Mouse (Mus musculus) lung, postnatal 0 days (tissue): ENCODE measurements at regions not wholly inside any gene's neighbourhood (a gene's known extent, or its start where the extent isn't known, plus 50 kb on each side); places are given as distances from the start of the nearest gene placed in this dataset.

ENCODE experiments used
- ATAC-seq: fragments of 200-750 bp; cut with Nextera tagmentation; 2 replicates; pipeline ENCODE4 v1.8.0; 2017; ENCODE audit warnings: moderate library complexity
- DNase-seq: peaks from one replicate; pipeline ENCODE4 v3.0.0-alpha.2; 2016; ENCODE audit warnings: low spot score
- H3K27ac ChIP-seq: fragments of 300-500 bp; sonication (generic); 2 replicates; pipeline ENCODE4 v1.5.1; 2014; ENCODE audit warnings: antibody characterized with exemption, mild to moderate bottlenecking, low read length, mixed read lengths
- H3K27me3 ChIP-seq: fragments of 300-500 bp; sonication (generic); replicated peaks from 2 replicates; pipeline ENCODE4 v1.6.1; 2014; ENCODE audit warnings: low read length, mixed read lengths; ENCODE audit not compliant: insufficient read depth
- H3K36me3 ChIP-seq: fragments of 300-500 bp; sonication (generic); 2 replicates; pipeline ENCODE4 v1.6.1; 2014; ENCODE audit warnings: low read length, mixed read lengths; ENCODE audit not compliant: insufficient read depth
- H3K4me1 ChIP-seq: fragments of 300-500 bp; sonication (generic); 2 replicates; pipeline ENCODE4 v1.6.1; 2014; ENCODE audit warnings: antibody characterized with exemption, low read depth, low read length, mixed read lengths; ENCODE audit not compliant: insufficient read depth
- H3K4me2 ChIP-seq: fragments of 300-500 bp; sonication (generic); replicated peaks from 2 replicates; pipeline ENCODE4 v1.6.1; 2014; ENCODE audit warnings: low read depth, mild to moderate bottlenecking, low read length, moderate library complexity, mixed read lengths
- H3K4me3 ChIP-seq: fragments of 300-500 bp; sonication (generic); 2 replicates; pipeline ENCODE4 v1.5.1; 2014; ENCODE audit warnings: low read depth, low read length
- H3K9ac ChIP-seq: fragments of 300-500 bp; sonication (generic); replicated peaks from 2 replicates; pipeline ENCODE4 v1.6.1; 2014; ENCODE audit warnings: low read depth, mild to moderate bottlenecking
- H3K9me3 ChIP-seq: fragments of 300-500 bp; sonication (generic); 2 replicates; pipeline ENCODE4 v1.6.1; 2016; ENCODE audit warnings: low read length, mixed read lengths
- CTCF ChIP-seq: IDR thresholded peaks from 2 replicates; pipeline ENCODE4 v1.5.1; 2016; ENCODE audit warnings: antibody characterized with exemption, mild to moderate bottlenecking
- EP300 ChIP-seq: IDR thresholded peaks from 2 replicates; pipeline ENCODE4 v1.6.1; 2016; ENCODE audit warnings: antibody characterized with exemption, mild to moderate bottlenecking, control low read depth
- WGBS: fragments of 180-500 bp; shearing (Covaris S2); extraction: QIAGEN DNeasy Blood & Tissue Kit; methylation state at CpG from one replicate; pipeline ENCODE4 v1.1.7; 2014; 5-methylcytosine and 5-hydroxymethylcytosine counted together

GRCm38 (mm10) chr17:51397973-51398372, 218.8 kb upstream of the Tbc1d5 start:
- H3K27ac ChIP-seq: no peak overlapping the region
- TF ChIP-seq CTCF: no peak
- TF ChIP-seq EP300: no peak
- no peaks in the 10 kb centered on the region for H3K27me3 ChIP-seq
- WGBS: 64% methylated on average over 7 of the region's 7 CpGs
- ATAC-seq: no peak
- no peaks in the 10 kb centered on the region for H3K9me3 ChIP-seq
- H3K9ac ChIP-seq: no peak overlapping the region
- H3K36me3 ChIP-seq: no peaks in the 10 kb centered on the region
- no peak for DNase-seq
- H3K4me3 ChIP-seq: no peak overlapping the region
- no peak overlapping the region for H3K4me2 ChIP-seq
- no peaks in the 10 kb centered on the region for H3K4me1 ChIP-seq

- Histone ChIP-seq H3K4me1 (no peaks in the 10 kb centered on the region), H3K4me2 (no peak overlapping the region), H3K27ac (no peak overlapping the region), H3K4me3 (no peak overlapping the region), H3K27me3 (no peaks in the 10 kb centered on the region), H3K9me3 (no peaks in the 10 kb centered on the region), H3K9ac (no peak overlapping the region), H3K36me3 (no peaks in the 10 kb centered on the region)
- TF ChIP-seq EP300: no peak
- no peak for TF ChIP-seq CTCF
- whole genome bisulfite sequencing: 79% methylated on average over 11 of the region's 11 CpGs
- no peak for ATAC-seq
- no peak for DNase-seq
These were observed 214.6 kb upstream of the Tbc1d5 start for GRCm38 (mm10) chr17:51393771-51394221.

GRCm38 (mm10) chr17:51391871-51392270, 212.7 kb upstream of the Tbc1d5 start:
- H3K9me3 ChIP-seq: no peaks in the 10 kb centered on the region
- no peak overlapping the region for H3K9ac ChIP-seq
- H3K4me2 ChIP-seq: no peak overlapping the region
- TF ChIP-seq CTCF (no peak), EP300 (no peak)
- no peaks in the 10 kb centered on the region for H3K36me3 ChIP-seq
- H3K4me3 ChIP-seq: no peak overlapping the region
- DNase-seq: no peak
- no peaks in the 10 kb centered on the region for H3K27me3 ChIP-seq
- H3K27ac ChIP-seq: no peak overlapping the region
- 92% methylated on average over 10 of the region's 10 CpGs for WGBS
- no peaks in the 10 kb centered on the region for H3K4me1 ChIP-seq
- no peak for ATAC-seq

- 64% methylated on average over 6 of the region's 6 CpGs for WGBS
- H3K4me2 ChIP-seq: no peak overlapping the region
- DNase-seq (peak; percentile 9), ATAC-seq (no peak)
- TF ChIP-seq EP300 (no peak), CTCF (no peak)
- H3K4me1 ChIP-seq: no peaks in the 10 kb centered on the region
- H3K36me3 ChIP-seq: no peaks in the 10 kb centered on the region
- H3K27me3 ChIP-seq: no peaks in the 10 kb centered on the region
- H3K9me3 ChIP-seq: no peaks in the 10 kb centered on the region
- H3K9ac ChIP-seq: no peak overlapping the region
- no peak overlapping the region for H3K4me3 ChIP-seq
- no peak overlapping the region for H3K27ac ChIP-seq
These were observed 203.4 kb upstream of the Tbc1d5 start for GRCm38 (mm10) chr17:51382552-51382951.

- DNase-seq (no peak), ATAC-seq (no peak)
- Histone ChIP-seq H3K27ac (no peak overlapping the region), H3K4me2 (no peak overlapping the region), H3K27me3 (no peaks in the 10 kb centered on the region), H3K4me1 (no peaks in the 10 kb centered on the region), H3K9ac (no peak overlapping the region), H3K36me3 (no peaks in the 10 kb centered on the region), H3K9me3 (no peaks in the 10 kb centered on the region), H3K4me3 (no peak overlapping the region)
- 66% methylated on average over 7 of the region's 7 CpGs for WGBS
- TF ChIP-seq CTCF: no peak
- no peak for TF ChIP-seq EP300
These were observed 192.9 kb upstream of the Tbc1d5 start for GRCm38 (mm10) chr17:51371937-51372479.

GRCm38 (mm10) chr17:51370990-51371389, 191.8 kb upstream of the Tbc1d5 start:
- Histone ChIP-seq H3K4me3 (no peak overlapping the region), H3K9me3 (no peaks in the 10 kb centered on the region), H3K27me3 (no peaks in the 10 kb centered on the region), H3K36me3 (no peaks in the 10 kb centered on the region), H3K4me2 (no peak overlapping the region), H3K9ac (no peak overlapping the region), H3K27ac (no peak overlapping the region), H3K4me1 (no peaks in the 10 kb centered on the region)
- ATAC-seq: no peak
- DNase-seq: no peak
- 78% methylated on average over 7 of the region's 7 CpGs for WGBS
- TF ChIP-seq EP300 (no peak), CTCF (no peak)

GRCm38 (mm10) chr17:51370085-51370484, 190.9 kb upstream of the Tbc1d5 start:
- H3K27ac ChIP-seq: no peak overlapping the region

More at GRCm38 (mm10) chr17:51370085-51370484, 190.9 kb upstream of the Tbc1d5 start:
- 72% methylated on average over 9 of the region's 9 CpGs for WGBS
- Histone ChIP-seq H3K4me3 (no peak overlapping the region), H3K4me2 (no peak overlapping the region), H3K9ac (no peak overlapping the region), H3K4me1 (no peaks in the 10 kb centered on the region), H3K36me3 (no peaks in the 10 kb centered on the region), H3K27me3 (no peaks in the 10 kb centered on the region), H3K9me3 (no peaks in the 10 kb centered on the region)
- ATAC-seq (no peak), DNase-seq (no peak)
- TF ChIP-seq CTCF (no peak), EP300 (no peak)
